Mouse (Mus musculus): ENCODE measurements around the gene Dnhd1.

Gene Dnhd1

GRCm38 (mm10) chr7:105741978-105742377 is 91.4 kb downstream of the Dnhd1 start:
- no peak for DNase-seq

DNA sequence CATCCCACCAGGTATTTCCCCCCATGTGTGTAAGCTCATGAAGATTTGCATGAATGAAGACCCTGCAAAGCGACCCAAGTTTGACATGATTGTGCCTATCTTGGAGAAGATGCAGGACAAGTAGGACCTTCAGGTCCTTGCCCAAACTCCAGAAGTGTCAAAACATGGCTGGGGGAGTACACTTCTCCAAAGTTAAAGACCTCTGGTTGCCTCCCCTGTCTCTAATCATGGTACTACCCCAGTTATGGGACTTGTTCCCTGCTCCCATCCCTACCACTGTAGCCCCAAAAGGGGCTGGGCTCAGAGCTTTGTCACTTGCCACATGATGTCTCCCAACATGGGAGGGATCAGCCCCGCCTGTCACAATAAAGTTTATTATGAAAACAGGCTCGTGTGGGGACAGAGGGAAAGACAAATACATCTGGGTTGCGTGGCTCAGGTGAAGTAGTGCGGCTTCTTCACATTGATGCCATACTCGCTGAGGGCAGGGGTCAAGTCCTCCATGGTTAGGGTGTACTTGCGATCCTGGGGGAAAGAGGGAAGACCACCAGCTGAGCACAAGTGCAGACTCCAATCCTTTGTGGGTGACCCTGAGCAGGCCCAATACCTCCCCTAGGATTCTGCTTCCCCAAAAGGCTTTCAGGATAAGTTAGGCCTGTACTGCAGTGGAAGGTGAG is 92.0 kb downstream of the Dnhd1 start:
- peak in 1 of 2 experiments; percentile 2 for DNase-seq

DNA sequence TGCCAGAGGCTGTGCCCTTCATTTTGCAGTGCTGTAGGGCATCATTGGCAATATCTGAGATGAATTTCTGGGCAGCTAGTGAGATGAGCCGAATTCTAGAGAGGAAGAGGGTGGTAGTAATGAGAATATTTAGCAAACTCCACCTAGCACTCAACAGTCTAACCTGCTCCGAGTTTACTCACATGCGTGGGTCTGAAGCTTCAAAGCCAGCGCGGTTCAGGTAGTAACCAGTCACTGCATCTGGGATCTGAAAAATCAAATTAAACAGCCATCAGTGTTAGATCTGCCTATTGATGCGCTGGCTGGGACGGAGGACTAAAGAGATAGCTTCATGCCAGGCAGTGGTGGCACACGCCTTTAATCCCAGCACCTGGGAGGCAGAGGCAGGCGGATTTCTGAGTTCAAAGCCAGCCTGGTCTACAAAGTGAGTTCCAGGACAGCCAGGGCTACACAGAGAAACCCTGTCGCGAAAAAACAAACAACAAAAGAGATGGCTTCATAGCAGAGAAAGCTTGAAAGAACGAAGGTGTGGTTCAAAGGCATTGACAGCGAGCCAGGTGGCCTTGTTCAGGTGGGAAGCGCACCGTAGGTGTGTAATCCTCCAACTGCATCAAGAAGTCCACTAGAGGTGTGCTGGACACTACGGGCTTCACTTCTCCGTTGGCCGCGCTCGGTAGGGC is 92.8 kb downstream of the Dnhd1 start:
- DNase-seq = peak in 1 of 2 experiments; percentile 2

DNA sequence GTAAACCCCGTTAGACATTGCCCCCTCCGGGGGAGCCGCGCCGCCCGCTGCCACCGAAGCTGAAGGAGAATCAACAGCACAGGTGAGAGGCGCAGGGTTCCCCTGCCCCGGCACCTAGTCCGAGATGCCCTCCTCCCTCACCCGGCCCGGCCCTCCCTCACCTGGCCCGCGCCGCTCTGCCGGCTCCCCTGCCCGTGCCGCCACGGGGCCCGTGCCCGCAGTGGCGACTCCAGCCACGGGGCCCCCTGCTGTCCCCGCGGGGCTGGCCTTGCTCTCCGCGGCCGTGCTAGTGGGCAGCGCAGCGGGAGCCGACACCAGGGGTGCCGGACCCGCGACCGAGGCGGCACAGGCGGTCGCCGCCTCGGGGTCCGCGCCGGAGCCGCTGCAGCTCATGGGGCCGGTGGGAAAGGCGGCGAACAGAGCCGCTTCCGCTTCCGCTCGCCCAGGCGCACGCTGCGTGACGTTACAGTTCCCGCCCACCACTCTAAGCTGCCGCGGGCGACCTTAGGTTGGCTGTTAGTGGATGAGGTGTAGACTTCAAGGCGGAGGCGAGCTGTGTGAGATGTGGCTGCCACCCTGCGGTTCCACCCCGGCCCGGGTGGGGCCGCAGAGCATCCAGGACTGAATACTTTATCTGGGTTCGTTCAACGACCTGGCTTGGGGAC is 93.4 kb downstream of the Dnhd1 start, which contains the start of gene Taf10:
Taf10 (minus strand) TSS at position 436 of the 665 bp plus-strand sequence.
- peak; percentile 90 to 91 for DNase-seq

- DNase-seq = no peak
These were observed 97.1 kb downstream of the Dnhd1 start for GRCm38 (mm10) chr7:105747776-105748175.

GRCm38 (mm10) chr7:105751491-105752433 is 101.1 kb downstream of the Dnhd1 start, which contains the start of gene Tpp1:
Gene Tpp1 (minus strand): TSS chr7:105752235.
- DNase-seq = peak; percentile 94 to 95

- no peak for DNase-seq
These were observed 102.1 kb downstream of the Dnhd1 start for GRCm38 (mm10) chr7:105752716-105753115.

- no peak for DNase-seq
These were observed 102.7 kb downstream of the Dnhd1 start for GRCm38 (mm10) chr7:105753281-105753680.

DNA sequence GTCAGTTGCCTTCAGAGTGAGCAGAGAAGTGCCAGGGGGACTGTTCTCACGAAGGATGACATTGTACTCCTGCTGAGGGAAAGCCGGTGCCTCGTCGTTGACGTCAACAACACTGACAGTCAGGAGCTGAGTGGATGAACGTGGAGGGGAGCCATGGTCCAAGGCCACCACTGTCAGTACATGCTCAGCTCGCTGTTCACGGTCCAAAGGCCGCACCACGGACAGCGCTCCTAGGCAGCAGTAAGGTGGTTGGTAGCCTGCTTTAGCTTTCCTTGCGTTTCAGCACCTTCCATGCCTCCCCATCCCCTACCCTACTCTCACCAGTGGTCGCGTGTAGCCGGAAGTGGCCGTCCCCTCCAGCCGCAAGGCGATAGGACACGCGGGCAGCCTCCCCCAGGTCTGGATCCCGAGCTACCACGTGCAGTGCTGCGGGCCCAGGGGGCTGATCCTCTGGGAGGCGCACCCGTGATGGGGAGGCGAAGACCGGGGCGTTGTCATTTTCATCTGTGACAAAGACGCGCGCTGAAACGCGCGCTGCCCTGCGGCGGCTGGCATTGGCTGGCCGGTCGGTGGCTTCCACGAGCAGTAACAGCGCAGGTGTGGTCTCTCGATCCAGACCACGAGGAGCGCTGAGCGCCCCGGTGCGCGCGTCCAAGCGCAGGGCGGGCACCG is 111.3 kb downstream of the Dnhd1 start:
- no peak for DNase-seq

DNA sequence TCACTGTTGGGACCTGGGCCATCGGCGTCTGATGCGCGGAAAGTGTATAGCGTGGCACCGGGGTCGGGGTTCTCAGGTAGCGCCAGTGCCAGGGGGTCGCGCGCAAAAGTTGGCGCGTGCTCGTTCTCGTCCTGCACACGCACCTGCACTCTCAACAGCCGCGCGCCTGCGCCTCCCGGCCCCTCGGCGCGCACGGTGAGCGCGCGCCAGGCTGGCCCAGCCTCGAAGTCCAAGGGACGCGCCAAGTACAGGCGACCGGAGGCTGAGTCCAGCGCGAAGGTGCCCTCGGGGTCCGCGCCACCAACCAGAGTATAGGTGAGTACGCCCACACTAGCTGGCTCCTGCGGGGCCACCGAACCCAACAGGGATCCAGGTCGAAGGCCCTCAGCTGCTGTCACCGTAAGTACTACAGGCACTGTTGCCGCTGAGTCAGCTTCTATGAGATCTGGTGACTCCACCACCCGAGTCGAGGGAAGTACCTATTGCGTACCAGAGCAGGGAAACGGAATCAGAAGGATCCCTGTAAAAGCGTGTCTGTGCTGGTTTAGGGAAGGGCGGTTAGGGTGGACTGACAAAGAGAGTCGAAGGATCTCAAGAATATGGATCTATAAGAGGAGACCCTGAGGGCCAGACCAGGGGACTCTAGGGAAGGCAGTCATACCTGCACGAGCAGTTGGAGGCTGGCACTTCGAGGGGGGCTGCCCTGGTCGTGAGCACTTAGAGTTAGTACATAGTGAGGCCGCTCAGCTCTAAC is 112.1 kb downstream of the Dnhd1 start:
- no peak for DNase-seq

GRCm38 (mm10) chr7:105764331-105764730 is 113.7 kb downstream of the Dnhd1 start:
- DNase-seq = no peak

DNA sequence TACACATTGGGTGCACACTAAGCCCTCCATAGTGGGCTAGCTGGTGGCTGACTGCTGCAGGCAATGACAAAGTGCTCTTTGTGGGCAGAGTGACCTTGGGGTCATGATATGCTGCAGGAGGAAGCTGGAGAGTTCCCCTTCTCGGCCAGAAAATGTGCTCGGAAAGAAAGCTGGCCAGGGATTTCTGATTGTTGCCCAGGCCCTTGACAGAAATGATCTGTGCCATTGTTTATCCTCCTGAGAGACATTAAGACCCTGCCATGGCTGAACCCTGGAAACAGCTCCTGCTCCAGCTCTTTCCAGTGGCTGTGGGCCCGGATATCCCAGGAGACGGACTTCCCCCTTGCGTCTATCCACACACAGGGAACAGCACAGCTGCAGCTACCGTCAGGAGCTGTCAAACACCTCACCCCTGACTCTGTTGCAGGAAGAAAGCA is 117.1 kb downstream of the Dnhd1 start:
- peak in 1 of 2 experiments; percentile 23 for DNase-seq

DNA sequence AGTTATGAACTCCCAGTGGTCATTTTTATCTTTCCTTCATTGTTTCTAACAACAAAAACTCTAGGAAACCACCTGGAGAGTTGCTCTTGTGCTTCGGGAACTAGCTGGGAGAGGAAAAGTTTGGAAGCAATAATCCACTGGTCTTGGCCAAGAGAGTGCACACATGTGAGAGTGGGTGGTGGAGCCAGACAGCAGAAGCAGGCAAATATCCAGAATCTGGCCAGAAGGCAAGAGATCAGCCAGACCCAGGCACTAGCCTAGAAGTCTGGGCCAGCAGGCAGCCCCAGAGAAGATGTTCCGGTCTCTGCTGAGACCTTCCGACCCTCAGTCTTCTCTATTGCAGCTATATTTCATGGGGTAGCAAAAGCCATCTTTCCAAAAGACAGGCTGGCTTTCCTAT is 119.3 kb downstream of the Dnhd1 start:
- peak in 1 of 2 experiments; percentile 23 for DNase-seq

Measured in lung, adult 18-20 months (tissue).